Mouse (Mus musculus) left cerebral cortex, postnatal 36 days (tissue): ENCODE data around the gene Hs3st3a1. TPM values are rescaled to one million over a fixed set of nuclear protein-coding genes. Genes with fewer than 3 reads are reported as not detected.

Experiments used
- DNase-seq, 2 experiments: peaks; one replicate each; pipeline ENCODE4 v3.0.0; 2021 to 2022; ENCODE audit warnings: low spot score in 2 of 2, mixed read lengths in 1 of 2
- intact Hi-C: fragments of 180-260 bp; cut with DNase I; formaldehyde crosslinking; loops from one replicate; pipeline ENCODE4 v1.15.1; 2025
- total RNA-seq, 2 experiments: library from RNA; stranded (reverse); gene quantifications; 2 replicates each; pipeline ENCODE4 v1.2.3; 2021

Hs3st3a1 gene
- 1 to 10 TPM; 1.0 TPM for total RNA-seq

DNA sequence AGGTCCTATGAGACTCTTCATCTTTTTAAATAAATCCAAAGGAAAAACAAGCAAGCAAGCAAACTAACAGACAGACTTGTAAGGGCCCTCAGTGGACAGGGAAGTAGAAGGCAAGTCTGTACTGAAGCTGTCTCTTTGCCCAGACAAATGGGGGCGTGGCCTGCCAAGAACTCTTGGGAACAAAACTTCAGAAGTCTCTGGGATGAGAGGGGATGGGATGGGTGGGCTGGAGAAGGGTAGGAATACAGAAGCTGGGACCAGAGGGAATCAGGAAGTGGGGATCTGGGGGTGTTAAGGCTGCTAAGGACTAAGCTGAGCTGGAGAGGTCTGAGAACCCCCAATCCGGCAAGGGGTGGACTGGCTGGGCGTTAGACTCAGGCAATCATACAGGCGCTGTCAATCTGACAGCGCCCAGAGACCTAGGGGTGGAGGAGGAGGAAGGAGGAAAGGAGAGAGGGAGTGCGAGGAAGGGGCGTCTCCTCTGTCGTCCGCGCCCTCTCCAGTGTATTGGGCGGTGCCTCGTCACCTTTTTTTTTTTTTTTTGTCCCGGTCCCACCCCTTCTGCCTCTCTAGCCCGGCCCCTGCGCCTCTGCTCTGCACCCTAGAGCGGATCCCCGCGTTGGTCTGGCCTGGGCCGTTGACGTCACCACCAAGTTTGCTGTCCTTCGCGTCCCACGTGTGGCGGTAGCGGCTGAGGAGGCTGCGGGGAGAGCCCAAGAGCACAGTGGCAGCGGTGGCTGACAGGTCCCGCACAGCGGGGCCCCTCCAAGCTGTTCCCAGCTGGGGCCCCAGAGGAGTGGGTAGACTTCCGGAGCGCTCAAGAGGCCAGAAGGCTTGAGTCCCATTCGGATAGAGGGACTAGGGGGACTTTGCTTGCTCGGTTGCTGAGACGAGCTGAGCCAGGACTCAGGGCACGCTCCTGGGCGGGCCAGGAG is at the start of gene Hs3st3a1:
TSS of gene Hs3st3a1 (plus strand) at position 722 of the 935 bp plus-strand sequence.
- intact Hi-C loops = loop anchor here (5.0 to 10.0 kb wide), 2 partner anchors 360 to 1033 kb away; partner anchors contain the start of gene Cox10
- DNase-seq = peak in 1 of 2 experiments; percentile 13

DNA sequence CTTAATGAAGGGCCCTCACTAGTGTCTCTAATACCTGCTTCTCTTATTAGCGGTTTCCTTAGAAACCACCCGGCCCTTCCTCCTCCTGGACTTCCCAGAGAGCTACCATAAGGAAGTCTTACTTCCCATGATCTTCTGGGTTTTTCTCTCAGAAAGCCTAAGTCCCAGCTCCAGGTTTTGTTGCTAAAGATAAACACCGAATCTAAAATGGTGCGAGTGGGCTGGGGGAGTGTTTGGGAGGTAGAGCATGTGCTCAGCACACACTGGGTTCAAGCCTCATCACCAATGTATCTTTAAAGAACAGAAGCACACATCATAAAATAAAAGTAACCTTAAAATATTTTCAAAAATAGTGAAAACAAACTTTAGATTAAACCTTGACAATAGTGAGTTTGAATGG is 48.8 kb upstream of the Hs3st3a1 start:
- intact Hi-C loops = no loop called here
- no peak for DNase-seq

GRCm38 (mm10) chr11:64396331-64396881 is 38.7 kb upstream of the Hs3st3a1 start:
- peak; percentile 75 to 76 for DNase-seq
- intact Hi-C loops = no loop called here

- intact Hi-C loops = no loop called here
- DNase-seq = no peak
Measured at GRCm38 (mm10) chr11:64396949-64397348, 38.2 kb upstream of the Hs3st3a1 start.

DNA sequence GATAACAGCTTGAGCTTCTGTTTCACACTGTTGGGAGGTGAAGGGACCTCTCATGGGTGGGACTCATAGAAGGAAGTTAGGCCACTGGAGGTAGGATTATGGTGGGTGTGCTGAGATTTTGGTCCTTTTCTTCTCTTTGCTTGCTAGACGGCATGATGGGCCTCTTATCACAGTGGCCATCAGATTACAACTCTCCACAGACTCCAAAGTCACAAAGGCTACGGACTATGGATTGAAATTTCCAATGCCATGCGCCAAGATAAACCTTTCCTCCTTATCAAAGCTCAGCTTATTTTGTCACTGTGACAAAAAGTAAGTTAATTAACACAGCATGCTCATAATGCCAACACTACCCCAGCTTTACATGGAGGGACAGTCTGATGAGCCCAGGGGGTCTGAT is 37.5 kb upstream of the Hs3st3a1 start:
- DNase-seq = no peak
- intact Hi-C loops = no loop called here

GRCm38 (mm10) chr11:64400534-64401093 is 34.5 kb upstream of the Hs3st3a1 start:
- DNase-seq = no peak

GRCm38 (mm10) chr11:64418969-64419368 is 16.2 kb upstream of the Hs3st3a1 start:
- intact Hi-C loops = no loop called here

More at GRCm38 (mm10) chr11:64400534-64401093, 34.5 kb upstream of the Hs3st3a1 start:
- intact Hi-C loops = no loop called here

DNA sequence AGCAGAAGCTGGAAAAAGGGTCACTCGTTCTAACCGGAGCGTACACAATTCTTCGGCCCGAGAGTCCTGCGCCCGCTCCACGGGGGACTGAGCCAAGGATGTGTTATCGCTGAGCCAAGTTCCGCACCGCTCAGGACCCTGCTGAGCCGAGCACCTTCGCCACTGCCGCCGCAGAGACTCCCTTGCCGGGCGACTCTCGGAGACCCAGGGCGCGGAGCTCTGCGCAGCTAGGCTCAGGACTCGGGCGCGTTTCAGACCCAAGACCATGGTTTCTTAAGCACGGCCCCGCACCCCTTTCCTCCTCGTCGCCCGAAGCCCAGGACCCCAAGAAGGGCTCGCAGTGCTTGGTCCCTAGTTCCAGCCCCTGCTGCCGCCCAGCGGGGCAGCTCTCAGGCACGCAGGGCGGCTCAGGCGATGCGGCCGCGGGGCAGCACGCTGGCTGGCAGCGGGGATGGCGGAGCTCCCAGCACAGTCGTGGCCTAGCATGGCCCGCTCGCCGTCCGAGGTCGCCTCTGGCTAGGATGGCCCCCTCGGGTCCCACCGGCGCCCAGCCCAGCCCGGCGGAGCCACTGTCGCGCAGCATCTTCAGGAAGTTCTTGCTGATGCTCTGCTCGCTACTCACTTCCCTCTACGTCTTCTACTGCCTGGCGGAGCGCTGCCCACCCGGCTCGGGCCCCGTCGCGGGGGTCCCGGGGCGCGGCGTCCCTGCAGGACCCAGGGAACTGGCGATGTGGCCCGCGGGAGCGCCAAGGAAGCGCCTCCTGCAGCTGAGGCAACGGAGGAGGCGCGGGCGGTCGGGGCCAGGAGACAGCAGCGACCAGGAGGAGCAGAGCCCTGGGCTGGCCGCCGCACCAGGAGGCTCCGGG is 647 bp downstream of the Hs3st3a1 start:
- peak; percentile 17 to 25 for DNase-seq
- intact Hi-C loops = loop anchor here (5.0 to 10.0 kb wide), 2 partner anchors 361 to 1033 kb away; partner anchors contain the start of gene Cox10

More at GRCm38 (mm10) chr11:64418969-64419368, 16.2 kb upstream of the Hs3st3a1 start:
- no peak for DNase-seq

GRCm38 (mm10) chr11:64436412-64436727 is 1.2 kb downstream of the Hs3st3a1 start, which contains the start of gene F930015N05Rik:
F930015N05Rik (minus strand) TSS chr11:64436653.
- intact Hi-C loops = loop anchor here (5.0 to 10.0 kb wide), 2 partner anchors 362 to 1034 kb away; partner anchors contain the start of gene Cox10
- no peak for DNase-seq

DNA sequence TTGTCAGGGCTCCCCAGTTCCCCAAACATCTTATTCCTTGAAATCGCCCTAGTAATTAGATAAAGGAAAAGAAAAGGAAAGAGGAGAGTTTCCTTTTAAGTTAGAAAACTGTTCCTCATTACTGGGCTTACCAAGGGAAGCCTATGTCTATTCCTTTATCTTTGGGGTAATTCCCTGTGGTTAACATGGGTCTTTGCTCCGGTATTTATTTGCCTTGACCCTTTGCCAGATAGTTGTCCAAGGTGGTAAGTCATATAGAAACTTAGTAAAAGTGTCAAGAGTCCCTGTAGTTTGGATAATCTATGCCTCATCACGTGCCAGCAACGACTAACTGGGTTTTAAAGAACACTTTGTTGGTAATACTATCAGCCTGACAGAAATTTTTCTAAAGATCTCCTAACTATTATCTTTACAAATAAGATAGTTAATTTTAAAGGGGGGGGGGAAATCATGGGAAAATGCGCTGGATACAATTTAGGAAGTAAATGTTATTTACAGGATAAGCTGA is 1.7 kb downstream of the Hs3st3a1 start:
- no peak for DNase-seq
- intact Hi-C loops = loop anchor here (5.0 to 10.0 kb wide), 2 partner anchors 362 to 1035 kb away; partner anchors contain the start of gene Cox10

DNA sequence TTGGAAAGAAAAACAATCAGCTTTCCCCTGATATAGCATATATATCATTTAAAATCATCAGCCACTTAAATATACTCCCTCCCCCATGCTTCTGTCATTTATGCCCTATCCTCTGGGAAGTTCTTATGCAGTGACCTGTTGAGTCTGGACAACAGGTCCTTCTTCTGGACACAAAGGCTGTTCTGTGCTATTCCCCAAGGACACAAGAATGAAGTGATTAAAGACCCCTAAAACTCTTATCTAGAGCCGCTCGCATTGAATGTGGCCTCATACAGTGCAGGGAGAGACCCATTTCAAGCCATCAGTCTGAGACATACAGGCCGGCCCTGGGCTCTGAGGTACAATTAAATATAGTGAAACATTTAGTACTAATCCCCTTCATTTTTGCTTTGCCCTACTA is 2.6 kb downstream of the Hs3st3a1 start:
- intact Hi-C loops = loop anchor here (5.0 to 10.0 kb wide), 2 partner anchors 363 to 1035 kb away; partner anchors contain the start of gene Cox10
- no peak for DNase-seq

GRCm38 (mm10) chr11:64438909-64439308 is 3.8 kb downstream of the Hs3st3a1 start:
- no peak for DNase-seq

DNA sequence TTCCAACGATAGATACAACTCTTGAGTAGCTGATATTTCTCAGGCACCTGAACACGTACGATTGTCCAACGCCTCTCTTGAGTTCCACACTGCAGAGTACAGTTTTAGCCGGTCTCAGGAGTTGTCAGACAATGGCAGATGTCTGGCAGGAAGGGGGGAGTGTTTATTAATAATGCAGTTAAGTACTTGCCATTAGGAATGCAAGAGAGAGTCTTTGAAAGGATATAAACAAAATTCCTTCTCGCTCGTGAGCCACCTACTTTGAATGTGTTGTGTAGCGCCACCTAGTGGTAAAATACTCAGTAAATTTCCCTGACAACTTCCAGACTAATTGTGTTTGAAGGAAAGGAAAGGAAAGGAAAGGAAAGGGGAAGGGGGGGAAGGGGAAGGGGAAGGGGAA is 7.0 kb downstream of the Hs3st3a1 start:
- intact Hi-C loops = loop anchor here (2.0 to 10.0 kb wide), 2 partner anchors 521 to 523 kb away; no protein-coding TSS in a partner anchor
- peak in 1 of 2 experiments; percentile 9 for DNase-seq

More at GRCm38 (mm10) chr11:64438909-64439308, 3.8 kb downstream of the Hs3st3a1 start:
- intact Hi-C loops = loop anchor here (5.0 to 10.0 kb wide), 2 partner anchors 364 to 1037 kb away; partner anchors contain the start of gene Cox10

DNA sequence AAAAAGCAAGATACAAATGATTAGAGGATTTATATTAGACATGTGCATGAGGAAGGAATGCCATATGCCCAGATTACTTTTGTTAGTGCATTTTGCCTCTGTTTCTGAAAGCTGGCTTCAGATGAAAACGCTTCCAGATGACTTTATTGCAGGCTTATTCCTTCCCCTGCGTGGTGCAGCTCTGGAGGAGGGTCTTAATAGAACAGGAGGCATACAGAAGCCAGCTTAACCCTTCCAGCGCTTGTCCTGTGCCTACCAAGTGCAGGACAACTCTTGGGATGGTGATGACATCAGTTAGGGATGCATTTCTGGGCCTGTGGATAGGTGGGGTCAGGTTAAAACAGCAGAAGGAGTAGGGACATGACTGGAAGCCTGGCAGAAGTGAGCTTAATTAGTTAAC is 7.6 kb downstream of the Hs3st3a1 start:
- intact Hi-C loops = loop anchor here (2.0 to 10.0 kb wide), 2 partner anchors 522 kb away; no protein-coding TSS in a partner anchor
- DNase-seq = no peak

GRCm38 (mm10) chr11:64445227-64445626 is 10.1 kb downstream of the Hs3st3a1 start:
- no peak for DNase-seq
- intact Hi-C loops = loop anchor here (10.0 kb wide), 1 partner anchor 520 kb away; no protein-coding TSS in a partner anchor

DNA sequence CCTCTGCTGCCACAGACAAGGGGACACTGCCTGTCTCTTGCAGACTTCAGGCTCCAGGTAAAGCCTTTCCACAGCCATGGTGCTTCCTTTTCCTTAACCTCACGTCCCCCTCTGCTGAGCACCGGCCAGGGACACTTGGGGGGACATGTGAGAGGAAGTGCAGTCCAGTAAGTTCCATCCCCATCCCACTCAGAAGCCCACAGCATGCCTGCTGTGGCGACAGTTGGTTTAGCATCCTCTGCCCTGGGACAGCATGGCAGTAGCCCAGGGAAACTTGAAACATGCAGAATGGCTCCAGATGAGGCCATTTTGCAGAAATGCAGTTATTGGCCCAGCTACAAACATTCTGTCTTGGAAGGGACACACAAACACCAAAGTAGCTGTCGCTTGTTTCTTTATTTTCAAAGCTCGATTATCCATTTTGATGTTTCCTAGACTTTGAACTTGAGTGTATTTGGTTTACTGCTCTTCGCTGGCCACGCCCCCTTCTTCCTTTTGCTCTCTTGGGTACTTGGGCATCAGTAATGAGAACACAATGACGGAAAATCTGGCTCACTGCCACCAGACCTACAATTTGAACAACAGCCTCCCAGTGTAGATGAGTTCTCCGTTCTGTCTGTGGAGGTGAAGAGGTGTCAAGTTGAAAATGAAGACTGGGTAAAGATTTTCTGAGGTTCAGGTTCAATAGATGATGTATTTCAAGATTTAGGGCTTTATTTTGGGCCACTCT is 13.6 kb downstream of the Hs3st3a1 start:
- intact Hi-C loops = loop anchor here (10.0 kb wide), 1 partner anchor 516 kb away; no protein-coding TSS in a partner anchor
- no peak for DNase-seq

- no peak for DNase-seq
- intact Hi-C loops = no loop called here
Measured at GRCm38 (mm10) chr11:64461746-64462145, 26.6 kb downstream of the Hs3st3a1 start.

GRCm38 (mm10) chr11:64468737-64469136 is 33.6 kb downstream of the Hs3st3a1 start:
- DNase-seq = no peak
- intact Hi-C loops = no loop called here
